In the genomic region with DNA sequence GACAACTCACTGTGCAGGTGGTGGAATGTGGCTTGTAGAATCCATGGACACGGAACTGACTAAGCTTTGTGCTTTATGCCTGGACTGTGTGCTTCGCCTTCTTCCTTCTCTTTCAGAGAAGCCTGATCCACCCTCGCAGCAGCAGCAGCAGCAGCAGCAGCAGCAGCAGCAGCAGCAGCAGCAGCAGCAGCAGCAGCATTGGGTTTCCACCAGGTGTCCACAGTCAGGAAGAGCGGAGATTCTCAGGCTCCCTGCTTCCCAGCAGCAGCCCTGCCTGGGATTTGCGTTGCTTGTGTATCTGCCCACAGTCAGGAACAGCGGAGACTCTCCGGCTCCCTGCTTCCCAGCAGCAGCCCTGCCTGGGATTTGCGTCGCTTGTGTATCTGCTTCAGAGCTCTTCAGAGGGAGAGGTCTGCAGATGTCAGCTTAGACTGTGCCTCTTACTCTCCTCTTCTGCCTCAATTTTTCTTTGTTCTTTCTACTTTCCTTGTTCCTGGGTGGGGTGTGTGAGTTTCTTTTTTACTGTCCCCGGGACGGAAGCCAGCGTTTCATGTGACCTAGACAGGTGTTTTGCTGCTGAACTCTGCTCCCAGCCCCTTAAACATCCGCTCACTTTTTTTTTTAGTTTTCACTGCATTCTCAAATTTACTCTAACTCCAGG, we compare ENCODE assay signal across 7 mouse cellular contexts.
DNase-seq lines count a peak whose midpoint lies in the region; ATAC-seq and TF ChIP-seq lines count a peak whose summit lies in the region.

No protein-coding gene starts in this region.

- 8% methylated on average over 13 of the region's 13 CpGs for WGBS in embryonic facial prominence, embryonic 13.5 days
- 13% methylated on average over 13 of the region's 13 CpGs for WGBS in limb, embryonic 12.5 days
- 6% methylated on average over 13 of the region's 13 CpGs for WGBS in small intestine, adult 2 months

- H3K9me3 ChIP-seq in embryonic facial prominence, embryonic 13.5 days = 0 out of 2 replicates have a peak, but pooled peaks cover 3% of the 10 kb centered on the region
- no peaks in the 10 kb centered on the region for H3K9me3 ChIP-seq in limb, embryonic 12.5 days

- TF ChIP-seq CTCF in small intestine, adult 2 months (IDR thresholded peaks at IDR 0.05; ENCODE audit: extremely low read depth, insufficient read length, insufficient replicate concordance, low read depth, low read length) = no peak

- H3K4me1 ChIP-seq in embryonic facial prominence, embryonic 13.5 days = peaks cover 16% of the 10 kb centered on the region; the same call in 1 of the 2 replicates
- H3K4me1 ChIP-seq in limb, embryonic 12.5 days (replicated peaks) = peaks cover 3% of the 10 kb centered on the region; the same call in 1 of the 2 replicates
- H3K4me1 ChIP-seq in small intestine, adult 2 months (ENCODE audit: control insufficient read depth, insufficient read depth, insufficient read length, low read length) = peaks cover 18% of the 10 kb centered on the region; the same call in 1 of the 2 replicates

- no peak for ATAC-seq in embryonic facial prominence, embryonic 13.5 days (ENCODE audit: insufficient number of reproducible peaks, insufficient read depth, low FRiP score, low TSS enrichment, low read depth)
- ATAC-seq in limb, embryonic 12.5 days (ENCODE audit: insufficient number of reproducible peaks, insufficient read depth, low FRiP score, low TSS enrichment, low read depth) = no peak

- peak; percentile 8 for DNase-seq in spleen, adult 12 weeks (ENCODE audit: low spot score)
- DNase-seq in spleen, postnatal 4 days (ENCODE audit: low spot score in 2 of 2) = no peak
- no peak for DNase-seq in gastrocnemius, postnatal 4 days (ENCODE audit: low spot score in 2 of 2)
- no peak for DNase-seq in c-Kit-positive CD71-positive TER-119-positive erythroid progenitor cells, embryonic 14.5 days (ENCODE audit: low spot score)

- peak overlapping the region; percentile 55 for H3K4me2 ChIP-seq in embryonic facial prominence, embryonic 13.5 days
- H3K4me2 ChIP-seq in limb, embryonic 12.5 days = peak overlapping the region; percentile 52

- H3K27ac ChIP-seq in embryonic facial prominence, embryonic 13.5 days = no peak overlapping the region
- H3K27ac ChIP-seq in limb, embryonic 12.5 days = no peak overlapping the region
- peak overlapping the region; percentile 97 for H3K27ac ChIP-seq in small intestine, adult 2 months (ENCODE audit: insufficient read depth, low read depth, low read length)

- peaks cover 17% of the 10 kb centered on the region for H3K27me3 ChIP-seq in embryonic facial prominence, embryonic 13.5 days
- H3K27me3 ChIP-seq in limb, embryonic 12.5 days = peaks cover 15% of the 10 kb centered on the region
- no peaks in the 10 kb centered on the region for H3K27me3 ChIP-seq in small intestine, adult 2 months (ENCODE audit: control insufficient read depth, insufficient read depth, low read length)

- peak overlapping the region; percentile 23 for H3K4me3 ChIP-seq in embryonic facial prominence, embryonic 13.5 days
- H3K4me3 ChIP-seq in limb, embryonic 12.5 days (replicated peaks) = peak overlapping the region; percentile 24
- peak overlapping the region; percentile 65 for H3K4me3 ChIP-seq in small intestine, adult 2 months (ENCODE audit: low read depth, low read length)

- no peaks in the 10 kb centered on the region for H3K36me3 ChIP-seq in embryonic facial prominence, embryonic 13.5 days
- H3K36me3 ChIP-seq in limb, embryonic 12.5 days = no peaks in the 10 kb centered on the region
- no peaks in the 10 kb centered on the region for H3K36me3 ChIP-seq in small intestine, adult 2 months (ENCODE audit: control insufficient read depth, insufficient read depth, low read length)

- peak overlapping the region; percentile 54 for H3K9ac ChIP-seq in embryonic facial prominence, embryonic 13.5 days
- 0 out of 2 replicates have a peak overlapping the region, but pooled peaks have one; percentile 13 for H3K9ac ChIP-seq in limb, embryonic 12.5 days (replicated peaks)

- TF ChIP-seq POLR2A in small intestine, adult 2 months (IDR thresholded peaks at IDR 0.05; ENCODE audit: low read depth, low read length) = peak; percentile 26; the same call in 1 of the 2 replicates
